Mouse (Mus musculus) lung, adult 18-20 months (tissue): ENCODE measurements around the gene Ncam1.

Experiments
- DNase-seq, 2 experiments: peaks; one replicate each; pipeline ENCODE4 v3.0.0; 2022; ENCODE audit warnings: mixed read lengths in 2 of 2

Ncam1 gene

GRCm38 (mm10) chr9:49798806-49799205 lies at the start of gene Ncam1:
Ncam1 (minus strand) TSS chr9:49798925.
- peak; percentile 32 to 33 for DNase-seq

GRCm38 (mm10) chr9:49834013-49834412 lies 35.3 kb upstream of the Ncam1 start:
- DNase-seq, result no peak

- no peak for DNase-seq
Measured at GRCm38 (mm10) chr9:49827671-49828070, 28.9 kb upstream of the Ncam1 start.

GRCm38 (mm10) chr9:49816115-49816650 lies 17.5 kb upstream of the Ncam1 start:
- DNase-seq, result no peak

GRCm38 (mm10) chr9:49814442-49814841 lies 15.7 kb upstream of the Ncam1 start:
- DNase-seq, result no peak

GRCm38 (mm10) chr9:49803222-49803621 lies 4.5 kb upstream of the Ncam1 start:
- DNase-seq, result no peak

GRCm38 (mm10) chr9:49797821-49798571 lies 729 bp downstream of the Ncam1 start:
- peak; percentile 16 to 39 for DNase-seq

GRCm38 (mm10) chr9:49797508-49797820 lies 1.3 kb downstream of the Ncam1 start:
- no peak for DNase-seq

GRCm38 (mm10) chr9:49796618-49797507 lies 1.9 kb downstream of the Ncam1 start:
- DNase-seq, result peak; percentile 5 to 8

- DNase-seq, result no peak
Measured at GRCm38 (mm10) chr9:49795881-49796280, 2.8 kb downstream of the Ncam1 start.

- no peak for DNase-seq
Measured at GRCm38 (mm10) chr9:49793987-49794550, 4.7 kb downstream of the Ncam1 start.

- no peak for DNase-seq
Measured at GRCm38 (mm10) chr9:49793241-49793640, 5.5 kb downstream of the Ncam1 start.

DNA sequence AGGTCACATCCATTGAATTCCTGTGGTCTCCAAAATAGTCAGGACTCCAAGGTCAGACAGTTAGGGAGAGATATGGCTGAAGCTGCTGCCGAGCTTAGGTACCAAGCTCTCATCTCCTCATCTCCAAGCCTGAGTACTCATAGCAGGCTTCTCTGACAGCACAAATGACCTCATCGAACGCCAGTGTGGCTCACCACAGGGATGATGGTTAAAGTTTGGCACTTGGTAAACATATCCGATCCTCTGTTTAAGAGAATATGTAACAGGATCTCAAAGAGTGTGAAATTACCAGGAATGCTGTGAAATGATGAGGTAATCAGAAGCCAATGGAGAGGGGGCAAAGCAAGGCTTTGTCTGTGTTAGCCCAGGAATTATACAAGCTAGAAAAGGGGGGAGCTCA lies 6.1 kb downstream of the Ncam1 start:
- no peak for DNase-seq

- no peak for DNase-seq
Measured at GRCm38 (mm10) chr9:49781016-49781772, 17.5 kb downstream of the Ncam1 start.

GRCm38 (mm10) chr9:49777015-49777637 lies 21.6 kb downstream of the Ncam1 start:
- no peak for DNase-seq

DNA sequence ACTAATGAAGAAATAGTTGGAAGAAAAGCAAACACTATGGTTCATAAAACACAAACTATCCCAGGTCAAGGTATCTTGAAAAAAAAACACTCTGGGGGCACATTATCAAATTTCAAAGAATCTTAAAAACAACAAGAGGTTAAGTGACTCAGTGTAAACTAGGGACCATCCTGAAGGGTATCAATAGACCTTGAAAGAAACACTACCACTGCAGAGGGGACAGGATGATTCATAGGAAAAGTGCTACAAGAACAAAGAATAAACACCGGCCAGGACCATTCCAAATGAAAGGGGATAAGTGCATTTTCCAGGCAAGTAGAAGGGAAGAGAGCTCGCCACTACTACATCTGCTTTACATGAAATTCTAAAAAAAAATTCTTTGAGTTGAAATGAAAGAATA lies 32.1 kb downstream of the Ncam1 start:
- no peak for DNase-seq

GRCm38 (mm10) chr9:49760571-49760970 lies 38.2 kb downstream of the Ncam1 start:
- DNase-seq, result no peak

GRCm38 (mm10) chr9:49758436-49758835 lies 40.3 kb downstream of the Ncam1 start:
- DNase-seq, result peak in 1 of 2 experiments; percentile 4

DNA sequence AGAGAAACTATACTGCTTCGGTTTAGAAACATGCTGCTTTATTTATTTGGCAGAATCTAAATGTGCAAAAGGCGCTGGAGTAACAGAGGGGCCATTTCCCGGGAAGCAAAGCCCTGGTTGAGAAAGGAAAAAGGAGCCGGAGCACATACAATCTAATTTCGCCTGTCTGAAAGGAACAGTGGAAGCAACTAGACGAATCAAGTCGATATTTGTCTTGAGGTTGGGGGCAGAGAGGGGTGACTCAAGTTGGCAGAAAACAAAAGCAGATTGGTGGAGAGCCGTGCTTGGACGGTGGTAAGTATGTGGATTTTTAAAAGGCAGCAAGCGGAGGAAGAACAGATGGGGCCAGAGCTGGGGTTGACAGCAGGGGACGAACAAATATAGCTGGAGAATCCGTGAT lies 40.7 kb downstream of the Ncam1 start:
- DNase-seq, result no peak

DNA sequence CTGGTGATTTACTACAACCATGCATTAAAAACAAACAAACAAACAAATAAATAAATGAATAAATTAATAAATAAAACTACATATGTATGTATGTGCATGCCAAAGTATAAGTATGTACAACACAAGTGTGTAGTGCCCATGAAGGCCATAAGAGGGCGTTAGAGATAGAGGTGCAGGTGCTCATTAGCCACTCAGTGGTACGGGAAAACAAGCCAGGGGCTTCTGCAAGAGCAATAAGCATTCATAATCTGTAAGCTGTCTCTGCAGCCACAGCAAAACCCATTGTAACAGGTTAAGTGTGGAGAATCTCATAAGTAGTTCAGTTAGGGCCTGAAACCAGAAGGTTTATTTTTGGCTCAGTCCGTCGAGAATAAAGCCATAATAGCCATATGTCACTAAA lies 41.1 kb downstream of the Ncam1 start:
- DNase-seq, result no peak

DNA sequence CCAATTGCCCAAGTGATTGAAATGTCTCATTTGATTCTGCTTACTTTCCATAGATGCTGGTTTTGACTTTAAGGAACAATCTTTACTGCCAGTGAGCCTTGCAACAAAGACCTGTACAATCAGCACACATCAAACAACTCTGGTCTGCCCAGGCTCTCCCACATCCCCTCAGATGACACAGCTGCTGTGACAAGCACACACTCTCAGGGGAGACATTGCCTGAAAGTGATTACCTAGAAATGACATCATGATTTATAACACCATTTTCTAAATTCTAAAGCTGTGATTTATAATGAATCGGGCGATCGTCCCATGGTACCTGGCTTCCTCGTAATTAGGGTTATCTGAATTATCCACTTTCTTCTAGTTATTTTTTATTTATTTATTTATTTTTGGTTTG lies 42.0 kb downstream of the Ncam1 start:
- no peak for DNase-seq

GRCm38 (mm10) chr9:49755214-49755613 lies 43.5 kb downstream of the Ncam1 start:
- DNase-seq, result no peak
